Mouse (Mus musculus) liver, embryonic 14.5 days (tissue): ENCODE results near the gene Ttc9. TPM values are rescaled to one million over a fixed set of nuclear protein-coding genes. Genes with fewer than 3 reads are reported as not detected.

Experiments
- ATAC-seq: fragments of 200-750 bp; cut with Nextera tagmentation; 2 replicates; pipeline ENCODE4 v1.8.0; 2017; ENCODE audit warnings: moderate number of reproducible peaks, mild to moderate bottlenecking, moderate library complexity; ENCODE audit not compliant: insufficient read depth
- DNase-seq, 3 experiments: peaks; one replicate each; pipeline ENCODE4 v3.0.0-alpha.2; 2012 to 2013; ENCODE audit warnings: low read depth in 3 of 3, low spot score in 3 of 3
- H3K27ac ChIP-seq: fragments of 300-500 bp; sonication (generic); 2 replicates; pipeline ENCODE4 v1.5.1; 2014; ENCODE audit warnings: moderate library complexity, mild to moderate bottlenecking, control low read depth, inconsistent platforms
- H3K27me3 ChIP-seq: fragments of 300-500 bp; sonication (generic); 2 replicates; pipeline ENCODE4 v1.6.1; 2014; ENCODE audit warnings: mild to moderate bottlenecking, low read length, moderate library complexity; ENCODE audit not compliant: control insufficient read depth, insufficient read depth
- H3K36me3 ChIP-seq: fragments of 300-500 bp; sonication (generic); replicated peaks from 2 replicates; pipeline ENCODE4 v1.6.1; 2014; ENCODE audit warnings: low read depth; ENCODE audit not compliant: control insufficient read depth, insufficient read depth
- H3K4me1 ChIP-seq, 2 experiments: fragments of 200-500 bp in 1 of 2; fragments of 300-500 bp in 1 of 2; sonication (generic) in 1 of 2; replicated peaks; 2 replicates each; pipeline ENCODE4 v1.6.1; 2012 to 2014; ENCODE audit warnings: antibody characterized with exemption in 1 of 2, inconsistent platforms in 1 of 2, low read length in 1 of 2; ENCODE audit not compliant: control insufficient read depth in 2 of 2, insufficient read depth in 2 of 2
- H3K4me2 ChIP-seq: fragments of 300-500 bp; sonication (generic); 2 replicates; pipeline ENCODE4 v1.6.1; 2014; ENCODE audit warnings: low read depth, mild to moderate bottlenecking, control low read depth, moderate library complexity
- H3K4me3 ChIP-seq, 2 experiments: fragments of 200-500 bp in 1 of 2; fragments of 300-500 bp in 1 of 2; sonication (generic) in 1 of 2; 2 replicates each; pipeline ENCODE4 v1.5.1; 2012 to 2014; ENCODE audit warnings: low read depth in 2 of 2, low read length in 2 of 2, mild to moderate bottlenecking in 2 of 2, control low read depth in 1 of 2, inconsistent platforms in 1 of 2, moderate library complexity in 1 of 2; ENCODE audit not compliant: insufficient read depth in 1 of 2
- H3K9ac ChIP-seq: fragments of 300-500 bp; sonication (generic); replicated peaks from 2 replicates; pipeline ENCODE4 v1.6.1; 2014; ENCODE audit warnings: mild to moderate bottlenecking, control low read depth, moderate library complexity
- H3K9me3 ChIP-seq: fragments of 300-500 bp; sonication (generic); 2 replicates; pipeline ENCODE4 v1.6.1; 2016; ENCODE audit warnings: low read length, mixed read lengths; ENCODE audit not compliant: control insufficient read depth
- CTCF ChIP-seq: IDR thresholded peaks from 2 replicates; pipeline ENCODE4 v1.5.1; 2016; ENCODE audit warnings: antibody characterized with exemption, low read depth, control low read depth
- EP300 ChIP-seq: IDR thresholded peaks from 2 replicates; pipeline ENCODE4 v1.6.1; 2016; ENCODE audit warnings: antibody characterized with exemption, low read depth
- WGBS: fragments of 180-500 bp; shearing (Covaris S2); extraction: QIAGEN DNeasy Blood & Tissue Kit; methylation state at CpG from one replicate; pipeline ENCODE4 v1.1.7; 2014; ENCODE audit not compliant: insufficient replicate concordance; 5-methylcytosine and 5-hydroxymethylcytosine counted together
- polyA plus RNA-seq, 2 experiments: library from polyadenylated mRNA; depleted of rRNA in 1 of 2; stranded (reverse) in 1 of 2; unstranded in 1 of 2; fragments of >200 nt; fragmentation: Nextera tagmentation in 1 of 2; extraction: Ambion mirVana in 1 of 2; gene quantifications; 2 replicates each; pipeline versions ENCODE4 v1.2.1 to v1.2.3; 2012 to 2014

Gene Ttc9
- polyA plus RNA-seq, 2 experiments, result 0.02 to 0.05 TPM

GRCm38 (mm10) chr12:81633246-81633645 is 2.2 kb downstream of the Ttc9 start:
- Histone ChIP-seq H3K36me3 (no peaks in the 10 kb centered on the region), H3K27ac (no peak overlapping the region), H3K9ac (no peak overlapping the region), H3K4me1 (peaks cover 0 to 2% of the 10 kb centered on the region in 2 experiments; a peak in 2 of 4 replicates), H3K27me3 (peaks cover 40% of the 10 kb centered on the region), H3K9me3 (no peaks in the 10 kb centered on the region), H3K4me3 (no peak overlapping the region), H3K4me2 (no peak overlapping the region)
- 45% methylated on average over 2 of the region's 2 CpGs for WGBS
- DNase-seq, result no peak
- no peak for ATAC-seq
- TF ChIP-seq EP300 (no peak), CTCF (no peak)

- TF ChIP-seq EP300 (no peak), CTCF (no peak)
- Histone ChIP-seq H3K27ac (no peak overlapping the region), H3K4me1 (no peaks in the 10 kb centered on the region), H3K4me3 (no peak overlapping the region), H3K4me2 (no peak overlapping the region), H3K9me3 (no peaks in the 10 kb centered on the region), H3K9ac (no peak overlapping the region), H3K36me3 (no peaks in the 10 kb centered on the region), H3K27me3 (no peaks in the 10 kb centered on the region)
- 42% methylated on average over 5 of the region's 5 CpGs for WGBS
- ATAC-seq (no peak), DNase-seq (no peak)
Measured at GRCm38 (mm10) chr12:81640656-81641055, 9.6 kb downstream of the Ttc9 start.

- no peak overlapping the region for H3K27ac ChIP-seq
- no peak overlapping the region for H3K4me2 ChIP-seq
- DNase-seq (no peak), ATAC-seq (no peak)
- H3K9ac ChIP-seq, result no peak overlapping the region
- no peaks in the 10 kb centered on the region for H3K27me3 ChIP-seq
- H3K4me1 ChIP-seq, result no peaks in the 10 kb centered on the region
- no peak overlapping the region for H3K4me3 ChIP-seq
- no peaks in the 10 kb centered on the region for H3K9me3 ChIP-seq
- 53% methylated on average over 11 of the region's 11 CpGs for whole genome bisulfite sequencing
- H3K36me3 ChIP-seq, result no peaks in the 10 kb centered on the region
- TF ChIP-seq EP300 (no peak), CTCF (no peak)
Measured at GRCm38 (mm10) chr12:81642361-81643082, 11.5 kb downstream of the Ttc9 start.

- H3K4me1 ChIP-seq, result no peaks in the 10 kb centered on the region
- 67% methylated on average over 6 of the region's 6 CpGs for whole genome bisulfite sequencing
- H3K4me3 ChIP-seq, result no peak overlapping the region
- no peaks in the 10 kb centered on the region for H3K27me3 ChIP-seq
- H3K9me3 ChIP-seq, result no peaks in the 10 kb centered on the region
- no peak overlapping the region for H3K27ac ChIP-seq
- no peak overlapping the region for H3K4me2 ChIP-seq
- DNase-seq, result no peak
- no peaks in the 10 kb centered on the region for H3K36me3 ChIP-seq
- no peak for ATAC-seq
- TF ChIP-seq CTCF (no peak), EP300 (no peak)
- no peak overlapping the region for H3K9ac ChIP-seq
Measured at GRCm38 (mm10) chr12:81646811-81647210, 15.8 kb downstream of the Ttc9 start.

GRCm38 (mm10) chr12:81653344-81653743 is 22.3 kb downstream of the Ttc9 start:
- no peak overlapping the region for H3K27ac ChIP-seq
- WGBS, result 68% methylated on average over 8 of the region's 8 CpGs
- no peak for ATAC-seq

More at GRCm38 (mm10) chr12:81653344-81653743, 22.3 kb downstream of the Ttc9 start:
- DNase-seq, result no peak
- Histone ChIP-seq H3K4me1 (no peaks in the 10 kb centered on the region), H3K36me3 (no peaks in the 10 kb centered on the region), H3K27me3 (no peaks in the 10 kb centered on the region), H3K9ac (no peak overlapping the region), H3K9me3 (no peaks in the 10 kb centered on the region), H3K4me3 (no peak overlapping the region), H3K4me2 (no peak overlapping the region)
- no peak for TF ChIP-seq EP300
- no peak for TF ChIP-seq CTCF
